In the genomic region with DNA sequence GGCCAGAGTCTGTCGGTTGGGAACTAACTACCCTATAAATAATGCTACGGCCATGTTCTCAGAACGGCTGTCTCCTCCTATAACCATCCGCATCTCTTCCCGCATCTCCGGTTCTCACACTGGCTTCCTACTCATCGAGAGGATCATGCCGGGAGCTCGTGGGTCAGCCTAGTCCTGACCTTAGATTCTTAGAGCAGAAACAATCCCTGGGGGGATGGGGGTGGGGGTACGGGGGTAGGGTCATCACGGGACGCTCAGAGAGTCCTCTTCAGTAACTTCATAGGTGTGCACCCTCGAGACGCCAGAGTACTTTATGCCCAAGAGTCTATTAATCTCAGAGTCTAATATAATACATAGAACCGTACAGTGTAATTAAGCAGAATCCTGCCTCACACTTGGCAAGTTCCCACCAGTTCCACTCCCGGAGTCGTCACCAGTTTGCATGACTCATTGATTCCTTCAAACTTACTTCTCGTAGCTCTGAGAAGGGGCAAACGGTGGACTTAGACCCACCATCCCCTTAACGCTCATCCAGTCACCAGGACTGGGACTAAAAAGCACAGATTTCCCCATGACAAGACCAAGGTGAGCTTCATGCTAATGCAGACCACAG, we compare ENCODE assay signal across 24 mouse cellular contexts.
DNase-seq lines count a peak whose midpoint lies in the region; ATAC-seq lines count a peak whose summit lies in the region.
"Had no signal": no experiment of that assay in that cellular context is flagged by ENCODE, and none has a peak within 500 bp of the region (broad histone marks: within the 10 kb centered on the region; RNA-seq: fewer than 3 reads in every experiment).

No protein-coding gene starts in this region.

- H3K4me3 ChIP-seq in lung, embryonic 15.5 days = no peak overlapping the region
- H3K4me3 ChIP-seq in heart, embryonic 13.5 days = no peak overlapping the region
- H3K4me3 ChIP-seq: embryonic facial prominence, embryonic 13.5 days; kidney, embryonic 15.5 days; liver, embryonic 15.5 days; neural tube, embryonic 15.5 days; stomach, embryonic 15.5 days had no signal

- H3K36me3 ChIP-seq in lung, embryonic 15.5 days = no peaks in the 10 kb centered on the region
- peaks cover 8% of the 10 kb centered on the region; the same call in 1 of the 2 replicates for H3K36me3 ChIP-seq in heart, embryonic 13.5 days
- H3K36me3 ChIP-seq: embryonic facial prominence, embryonic 13.5 days; kidney, embryonic 15.5 days; neural tube, embryonic 15.5 days; stomach, embryonic 15.5 days had no signal

- H3K4me2 ChIP-seq in lung, embryonic 15.5 days = peak overlapping the region; percentile 9; the same call in 1 of the 2 replicates
- H3K4me2 ChIP-seq in heart, embryonic 13.5 days = peak overlapping the region; percentile 42
- H3K4me2 ChIP-seq: embryonic facial prominence, embryonic 13.5 days; kidney, embryonic 15.5 days; liver, embryonic 15.5 days; neural tube, embryonic 15.5 days; stomach, embryonic 15.5 days had no signal

- 63% methylated on average over 20 of the region's 20 CpGs for WGBS in lung, embryonic 15.5 days
- 43% methylated on average over 20 of the region's 20 CpGs for WGBS in heart, embryonic 13.5 days

- DNase-seq in heart, adult 11 months = peak; percentile 93
- DNase-seq in heart, postnatal 36 days = no peak
- DNase-seq in lung, postnatal 10 days = no peak
- DNase-seq in layer of hippocampus, adult 9-11 months = no peak
- no peak for DNase-seq in c-Kit-positive CD71-positive TER-119-positive erythroid progenitor cells, embryonic 14.5 days (ENCODE audit: low spot score)
- DNase-seq: adrenal gland, adult 2 months; B cell, adult 2 months; cerebellum, postnatal 14 days; layer of hippocampus, postnatal 36 days; lung, postnatal 4 days; right cerebral cortex, postnatal 14 days; thymus, adult 2 months had no signal

- ATAC-seq in lung, embryonic 15.5 days (ENCODE audit: borderline replicate concordance, extremely low read depth, low FRiP score, low TSS enrichment) = no peak
- ATAC-seq in heart, embryonic 13.5 days (ENCODE audit: extremely low read depth, insufficient number of reproducible peaks, low FRiP score, low TSS enrichment) = no peak
- no peak for ATAC-seq in granulocyte monocyte progenitor cell, adult 5-6 weeks (replicated peaks; ENCODE audit: poor library complexity, severe bottlenecking)
- ATAC-seq: forebrain, embryonic 14.5 days; hindbrain, embryonic 16.5 days; intestine, postnatal 0 days; midbrain, embryonic 16.5 days had no signal

- no peak overlapping the region; the same call in 1 of the 2 replicates for H3K27ac ChIP-seq in lung, embryonic 15.5 days
- peak overlapping the region; percentile 76 for H3K27ac ChIP-seq in heart, embryonic 13.5 days (replicated peaks)
- H3K27ac ChIP-seq: embryonic facial prominence, embryonic 13.5 days; kidney, embryonic 15.5 days; liver, embryonic 15.5 days; neural tube, embryonic 15.5 days; stomach, embryonic 15.5 days had no signal

- H3K27me3 ChIP-seq in lung, embryonic 15.5 days = no peaks in the 10 kb centered on the region
- H3K27me3 ChIP-seq in heart, embryonic 13.5 days (replicated peaks) = no peaks in the 10 kb centered on the region
- H3K27me3 ChIP-seq: embryonic facial prominence, embryonic 13.5 days; kidney, embryonic 15.5 days; liver, embryonic 15.5 days; neural tube, embryonic 15.5 days; stomach, embryonic 15.5 days had no signal

- no peak overlapping the region for H3K9ac ChIP-seq in lung, embryonic 15.5 days
- peak overlapping the region; percentile 47; the same call in 1 of the 2 replicates for H3K9ac ChIP-seq in heart, embryonic 13.5 days
- H3K9ac ChIP-seq: embryonic facial prominence, embryonic 13.5 days; kidney, embryonic 15.5 days; liver, embryonic 15.5 days; neural tube, embryonic 15.5 days; stomach, embryonic 15.5 days had no signal

- intact Hi-C loops in heart, postnatal 36 days (cut with DNase I) = loop anchor here (2.0 to 10.0 kb wide), 2 partner anchors 19 to 487 kb away; no protein-coding TSS in a partner anchor

- no peaks in the 10 kb centered on the region for H3K9me3 ChIP-seq in lung, embryonic 15.5 days
- no peaks in the 10 kb centered on the region for H3K9me3 ChIP-seq in heart, embryonic 13.5 days
- H3K9me3 ChIP-seq: embryonic facial prominence, embryonic 13.5 days; kidney, embryonic 15.5 days; liver, embryonic 15.5 days; neural tube, embryonic 15.5 days; stomach, embryonic 15.5 days had no signal

- no peaks in the 10 kb centered on the region; the same call in 1 of the 2 replicates for H3K4me1 ChIP-seq in lung, embryonic 15.5 days
- H3K4me1 ChIP-seq in heart, embryonic 13.5 days = peaks cover 66% of the 10 kb centered on the region
- H3K4me1 ChIP-seq: liver, embryonic 15.5 days; neural tube, embryonic 15.5 days; stomach, embryonic 15.5 days had no signal
